Mouse (Mus musculus) hindbrain, embryonic 14.5 days (tissue): ENCODE data around the gene F2r. TPM values are rescaled to one million over a fixed set of nuclear protein-coding genes. Genes with fewer than 3 reads are reported as not detected.

Experiments used
- ATAC-seq: fragments of 200-750 bp; cut with Nextera tagmentation; 2 replicates; pipeline ENCODE4 v1.8.0; 2017; ENCODE audit warnings: moderate number of reproducible peaks, mild to moderate bottlenecking, moderate TSS enrichment, moderate library complexity; ENCODE audit not compliant: low FRiP score
- DNase-seq: peaks from one replicate; pipeline ENCODE4 v3.0.0-alpha.2; 2015; ENCODE audit warnings: low spot score
- H3K27ac ChIP-seq: fragments of 300-500 bp; sonication (generic); 2 replicates; pipeline ENCODE4 v1.5.1; 2014; ENCODE audit warnings: mild to moderate bottlenecking, moderate library complexity
- H3K27me3 ChIP-seq: fragments of 300-500 bp; sonication (generic); 2 replicates; pipeline ENCODE4 v1.6.1; 2014; ENCODE audit warnings: mild to moderate bottlenecking, low read length, mixed read lengths; ENCODE audit not compliant: control insufficient read depth, insufficient read depth
- H3K36me3 ChIP-seq: fragments of 300-500 bp; sonication (generic); replicated peaks from 2 replicates; pipeline ENCODE4 v1.6.1; 2014; ENCODE audit not compliant: control insufficient read depth, insufficient read depth
- H3K4me1 ChIP-seq: fragments of 300-500 bp; sonication (generic); replicated peaks from 2 replicates; pipeline ENCODE4 v1.6.1; 2014; ENCODE audit warnings: antibody characterized with exemption, low read length, mixed read lengths; ENCODE audit not compliant: control insufficient read depth, insufficient read depth
- H3K4me2 ChIP-seq: fragments of 300-500 bp; sonication (generic); replicated peaks from 2 replicates; pipeline ENCODE4 v1.6.1; 2014; ENCODE audit warnings: mild to moderate bottlenecking, moderate library complexity
- H3K4me3 ChIP-seq: fragments of 300-500 bp; sonication (generic); replicated peaks from 2 replicates; pipeline ENCODE4 v1.5.1; 2014; ENCODE audit warnings: mild to moderate bottlenecking, low read length
- H3K9ac ChIP-seq: fragments of 300-500 bp; sonication (generic); 2 replicates; pipeline ENCODE4 v1.6.1; 2014
- H3K9me3 ChIP-seq: fragments of 300-500 bp; sonication (generic); 2 replicates; pipeline ENCODE4 v1.6.1; 2016; ENCODE audit warnings: low read length; ENCODE audit not compliant: control insufficient read depth
- WGBS: fragments of 180-500 bp; shearing (Covaris S2); extraction: QIAGEN DNeasy Blood & Tissue Kit; methylation state at CpG from one replicate; pipeline ENCODE4 v1.1.7; 2014; 5-methylcytosine and 5-hydroxymethylcytosine counted together
- polyA plus RNA-seq: library from polyadenylated mRNA; unstranded; fragments of >200 nt; fragmentation: Nextera tagmentation; extraction: Ambion mirVana; gene quantifications from 2 replicates; pipeline ENCODE4 v1.2.1, GENCODE M21; 2014

F2r gene
- polyA plus RNA-seq, 1 experiment from 2014 or later = 69.4 TPM

- no peak for DNase-seq
- Histone ChIP-seq H3K4me2 (no peak overlapping the region), H3K4me3 (no peak overlapping the region), H3K9me3 (no peaks in the 10 kb centered on the region), H3K36me3 (no peaks in the 10 kb centered on the region), H3K9ac (no peak overlapping the region), H3K4me1 (peaks cover 14% of the 10 kb centered on the region), H3K27ac (no peak overlapping the region), H3K27me3 (no peaks in the 10 kb centered on the region)
- no peak for ATAC-seq
- WGBS = 90% methylated on average over 12 of the region's 12 CpGs
Measured at GRCm38 (mm10) chr13:95635301-95635700, 17.0 kb upstream of the F2r start.

- Histone ChIP-seq H3K27me3 (no peaks in the 10 kb centered on the region), H3K27ac (no peak overlapping the region), H3K9me3 (no peaks in the 10 kb centered on the region), H3K4me3 (no peak overlapping the region), H3K9ac (no peak overlapping the region), H3K4me1 (peaks cover 9% of the 10 kb centered on the region), H3K4me2 (no peak overlapping the region), H3K36me3 (no peaks in the 10 kb centered on the region)
- no peak for ATAC-seq
- 78% methylated on average over 2 of the region's 2 CpGs for WGBS
- no peak for DNase-seq
Measured at GRCm38 (mm10) chr13:95634451-95634850, 16.2 kb upstream of the F2r start.

- DNase-seq = no peak
- H3K9ac ChIP-seq = no peak overlapping the region
- no peak overlapping the region for H3K27ac ChIP-seq
- no peak overlapping the region for H3K4me2 ChIP-seq
- ATAC-seq = no peak
- no peaks in the 10 kb centered on the region for H3K36me3 ChIP-seq
- H3K9me3 ChIP-seq = no peaks in the 10 kb centered on the region
- H3K4me3 ChIP-seq = no peak overlapping the region
- 75% methylated on average over 2 of the region's 2 CpGs for WGBS
- H3K27me3 ChIP-seq = no peaks in the 10 kb centered on the region
- H3K4me1 ChIP-seq = no peaks in the 10 kb centered on the region
Measured at GRCm38 (mm10) chr13:95633384-95633783, 15.1 kb upstream of the F2r start.

GRCm38 (mm10) chr13:95632144-95632543 is 13.9 kb upstream of the F2r start:
- no peaks in the 10 kb centered on the region for H3K27me3 ChIP-seq
- DNase-seq = no peak
- H3K4me2 ChIP-seq = no peak overlapping the region
- no peaks in the 10 kb centered on the region for H3K36me3 ChIP-seq
- no peaks in the 10 kb centered on the region for H3K4me1 ChIP-seq
- no peak overlapping the region for H3K27ac ChIP-seq
- 95% methylated on average over 6 of the region's 6 CpGs for WGBS
- no peaks in the 10 kb centered on the region for H3K9me3 ChIP-seq
- H3K4me3 ChIP-seq = no peak overlapping the region
- no peak overlapping the region for H3K9ac ChIP-seq
- no peak for ATAC-seq

GRCm38 (mm10) chr13:95630747-95631146 is 12.5 kb upstream of the F2r start:
- 87% methylated on average over 2 of the region's 2 CpGs for WGBS
- Histone ChIP-seq H3K9ac (no peak overlapping the region), H3K4me3 (no peak overlapping the region), H3K9me3 (no peaks in the 10 kb centered on the region), H3K27ac (no peak overlapping the region), H3K4me2 (no peak overlapping the region), H3K27me3 (no peaks in the 10 kb centered on the region), H3K36me3 (no peaks in the 10 kb centered on the region), H3K4me1 (no peaks in the 10 kb centered on the region)
- DNase-seq = no peak
- ATAC-seq = no peak

- Histone ChIP-seq H3K27me3 (no peaks in the 10 kb centered on the region), H3K9ac (no peak overlapping the region), H3K27ac (no peak overlapping the region), H3K4me3 (no peak overlapping the region), H3K9me3 (no peaks in the 10 kb centered on the region), H3K36me3 (no peaks in the 10 kb centered on the region), H3K4me2 (no peak overlapping the region), H3K4me1 (no peaks in the 10 kb centered on the region)
- ATAC-seq (no peak), DNase-seq (no peak)
- WGBS = 92% methylated on average over 10 of the region's 10 CpGs
Measured at GRCm38 (mm10) chr13:95629751-95630150, 11.5 kb upstream of the F2r start.

- H3K4me1 ChIP-seq = no peaks in the 10 kb centered on the region
- DNase-seq = no peak
- ATAC-seq = no peak
- no peak overlapping the region for H3K4me2 ChIP-seq
- no peak overlapping the region for H3K27ac ChIP-seq
- H3K4me3 ChIP-seq = no peak overlapping the region
- 81% methylated on average over 7 of the region's 7 CpGs for WGBS
- no peaks in the 10 kb centered on the region for H3K9me3 ChIP-seq
- H3K27me3 ChIP-seq = no peaks in the 10 kb centered on the region
- H3K9ac ChIP-seq = no peak overlapping the region
- H3K36me3 ChIP-seq = no peaks in the 10 kb centered on the region
Measured at GRCm38 (mm10) chr13:95626696-95627095, 8.4 kb upstream of the F2r start.

- ATAC-seq (no peak), DNase-seq (no peak)
- Histone ChIP-seq H3K9ac (no peak overlapping the region), H3K27ac (no peak overlapping the region), H3K9me3 (no peaks in the 10 kb centered on the region), H3K4me2 (no peak overlapping the region), H3K4me3 (no peak overlapping the region), H3K4me1 (no peaks in the 10 kb centered on the region), H3K27me3 (no peaks in the 10 kb centered on the region), H3K36me3 (no peaks in the 10 kb centered on the region)
- 73% methylated on average over 3 of the region's 3 CpGs for WGBS
Measured at GRCm38 (mm10) chr13:95623042-95623441, 4.8 kb upstream of the F2r start.

- WGBS = 87% methylated on average over 3 of the region's 3 CpGs
- H3K4me1 ChIP-seq = peaks cover 7% of the 10 kb centered on the region; the same call in 1 of the 2 replicates
- no peak overlapping the region for H3K9ac ChIP-seq
- H3K4me2 ChIP-seq = no peak overlapping the region
- H3K27me3 ChIP-seq = no peaks in the 10 kb centered on the region
- no peak for ATAC-seq
- H3K9me3 ChIP-seq = no peaks in the 10 kb centered on the region
- no peak overlapping the region for H3K4me3 ChIP-seq
- DNase-seq = no peak
- no peak overlapping the region for H3K27ac ChIP-seq
- H3K36me3 ChIP-seq = no peaks in the 10 kb centered on the region
Measured at GRCm38 (mm10) chr13:95621563-95621962, 3.3 kb upstream of the F2r start.

- WGBS = 6% methylated on average over 13 of the region's 13 CpGs
- H3K4me1 ChIP-seq = peaks cover 25% of the 10 kb centered on the region; the same call in 1 of the 2 replicates
- peak; percentile 17; the same call in 1 of the 2 replicates for ATAC-seq
- no peaks in the 10 kb centered on the region for H3K9me3 ChIP-seq
- H3K27ac ChIP-seq = no peak overlapping the region
- H3K27me3 ChIP-seq = no peaks in the 10 kb centered on the region
- H3K4me3 ChIP-seq = peak overlapping the region; percentile 65
- DNase-seq = no peak
- peak overlapping the region; percentile 59 for H3K4me2 ChIP-seq
- peak overlapping the region; percentile 81 for H3K9ac ChIP-seq
- no peaks in the 10 kb centered on the region for H3K36me3 ChIP-seq
Measured at GRCm38 (mm10) chr13:95618859-95619258, 572 bp upstream of the F2r start.
